Mouse (Mus musculus) embryonic stem cell, embryonic (primary cell): Measurements from ENCODE around the gene Ing5.
"Not testable (repeated sequence)": the region's sequence is repeated elsewhere in the genome, so short reads cannot be mapped to it uniquely, and the experiment has no call there.

Experiments used
- CTCF ChIA-PET, 4 experiments: fragments of 300-600 bp in 2 of 4; fragments of 350-600 bp in 2 of 4; sonication (Branson Sonifier 250); formaldehyde crosslinking; loops; one replicate each; lab custom pipeline; 2022; ENCODE audit warnings: inconsistent platforms in 2 of 4; lab: Charles Lee
- POLR2A ChIA-PET, 4 experiments: fragments of 300-600 bp in 2 of 4; fragments of 350-600 bp in 2 of 4; sonication (Branson Sonifier 250); formaldehyde crosslinking; loops; one replicate each; lab custom pipeline; 2022; ENCODE audit warnings: antibody characterized with exemption in 4 of 4, inconsistent platforms in 1 of 4; lab: Charles Lee

Gene Ing5

GRCm38 (mm10) chr1:93803556-93804507 lies at the start of gene Ing5:
Gene Ing5, plus strand, starts transcription at chr1:93803965.
- CTCF ChIA-PET: interaction anchor here in 3 of 4 experiments (0.5 to 1.3 kb wide), 7 partner anchors 11 to 924 kb away, joined by 3 to 6 read pairs (median 3); no protein-coding TSS in a partner anchor
- POLR2A ChIA-PET: interaction anchor here (0.5 to 3.6 kb wide), 53 partner anchors 8 to 461 kb away, joined by 3 to 29 read pairs (median 5); partner anchors contain the start of genes Bok (in 2 of the 4), D2hgdh (in 2 of the 4), Farp2 (in 2 of the 4) and Pask (in 1 of the 4)

GRCm38 (mm10) chr1:93754573-93755290 lies 49.0 kb upstream of the Ing5 start, which contains the start of gene Thap4:
Gene Thap4, minus strand, starts transcription at chr1:93754864.
- ChIA-PET CTCF (interaction anchor here in 1 of 4 experiments (0.5 to 2.4 kb wide), 2 partner anchors 12 to 446 kb away, joined by 3 to 8 read pairs; no protein-coding TSS in a partner anchor), POLR2A (interaction anchor here in 2 of 4 experiments (0.6 to 3.2 kb wide), 16 partner anchors 8 to 527 kb away, joined by 3 to 13 read pairs (median 3); partner anchors contain the start of genes Dtymk (in 2 of the 2), Bok (in 1 of the 2), Farp2 (in 1 of the 2) and Ing5 (in 1 of the 2))

GRCm38 (mm10) chr1:93755291-93755610 lies 48.5 kb upstream of the Ing5 start:
- ChIA-PET POLR2A (interaction anchor here in 2 of 4 experiments (0.6 to 3.2 kb wide), 8 partner anchors 9 to 120 kb away, joined by 3 to 13 read pairs (median 3); partner anchors contain the start of gene Ing5 (in 1 of the 2)), CTCF (interaction anchor here in 1 of 4 experiments (2.4 kb wide), 1 partner anchor 12 kb away, joined by 8 read pairs; no protein-coding TSS in a partner anchor)

DNA sequence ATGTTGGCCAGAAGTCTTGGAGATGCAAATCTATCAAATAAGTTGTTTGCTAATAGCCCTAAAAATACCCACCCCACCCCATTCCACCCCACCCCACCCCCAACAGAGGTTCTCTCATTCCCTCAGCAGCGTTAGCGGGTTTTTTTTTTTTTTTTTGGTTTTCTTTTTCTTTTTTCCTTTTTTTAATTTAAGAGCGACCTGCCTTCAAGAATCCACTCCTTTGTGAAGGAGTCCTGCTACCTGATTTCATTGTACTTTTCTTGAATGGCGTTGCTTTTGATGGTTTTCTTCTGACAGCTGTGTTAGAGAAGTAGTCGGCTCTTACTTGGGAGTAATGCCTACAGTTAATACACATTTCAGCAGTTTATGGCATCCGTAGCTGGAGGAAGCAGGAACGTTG lies 48.1 kb upstream of the Ing5 start:
- POLR2A ChIA-PET: interaction anchor here in 3 of 4 experiments (0.6 to 3.2 kb wide), 6 partner anchors 11 to 319 kb away, joined by 3 to 13 read pairs (median 4); partner anchors contain the start of gene Ing5 (in 1 of the 3)
- CTCF ChIA-PET: interaction anchor here in 1 of 4 experiments (0.6 kb wide), 1 partner anchor 518 kb away, joined by 5 read pairs; no protein-coding TSS in a partner anchor

DNA sequence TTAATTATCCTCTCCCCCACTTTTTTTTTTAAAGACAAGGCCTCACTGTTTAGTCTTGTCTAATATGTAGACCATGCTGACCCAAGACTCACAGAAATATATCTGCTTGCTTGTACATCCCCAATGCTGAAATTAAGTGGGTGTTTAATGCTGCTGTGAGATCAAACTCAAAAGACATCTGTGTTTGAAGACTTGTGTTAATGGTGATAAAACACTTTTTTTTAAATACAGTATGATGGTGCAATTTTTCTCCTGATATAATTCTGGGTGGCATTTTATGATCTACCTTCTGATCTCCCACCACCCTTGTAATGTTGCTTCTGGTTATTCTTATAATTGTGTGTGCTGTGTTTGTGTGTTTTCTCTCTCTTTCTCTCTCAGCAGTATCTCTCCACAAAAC lies 47.6 kb upstream of the Ing5 start:
- CTCF ChIA-PET: interaction anchor here in 1 of 4 experiments (0.6 kb wide), 1 partner anchor 518 kb away, joined by 5 read pairs; no protein-coding TSS in a partner anchor
- POLR2A ChIA-PET: interaction anchor here in 3 of 4 experiments (0.6 to 1.0 kb wide), 5 partner anchors 11 to 319 kb away, joined by 3 to 5 read pairs (median 3); no protein-coding TSS in a partner anchor

DNA sequence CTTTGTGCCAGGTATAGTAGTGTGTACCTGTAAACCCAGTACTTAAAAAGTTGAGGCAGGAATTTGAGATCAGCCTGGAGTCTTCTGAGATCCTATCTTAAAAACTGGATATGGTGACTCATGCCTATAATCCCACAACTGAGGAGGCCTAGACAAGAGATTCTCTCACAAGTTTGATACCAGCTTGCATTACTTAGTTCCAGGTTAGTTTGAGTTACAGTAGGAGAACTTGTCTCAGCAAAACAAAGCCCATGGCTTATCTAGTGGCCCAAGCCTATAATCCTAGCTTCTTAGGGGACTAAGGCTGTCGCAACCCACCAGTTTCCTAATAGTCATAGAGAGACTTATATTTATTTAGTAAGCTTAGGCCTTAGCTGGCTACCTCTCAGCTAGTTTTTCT lies 43.7 kb upstream of the Ing5 start:
- POLR2A ChIA-PET: interaction anchor here in 2 of 4 experiments (1.0 to 4.1 kb wide), 11 partner anchors 8 to 60 kb away, joined by 3 to 20 read pairs (median 5); partner anchors contain the start of genes Dtymk (in 2 of the 2) and Atg4b (in 1 of the 2)
- CTCF ChIA-PET: no interaction called here

- CTCF ChIA-PET: not testable (repeated sequence)
- POLR2A ChIA-PET: interaction anchor here in 1 of 4 experiments (0.9 to 2.0 kb wide), 4 partner anchors 9 to 285 kb away, joined by 3 to 6 read pairs (median 4); partner anchors contain the start of genes Dtymk and Hdlbp
Measured at GRCm38 (mm10) chr1:93763531-93763930, 40.2 kb upstream of the Ing5 start.

GRCm38 (mm10) chr1:93764871-93765591 lies 38.7 kb upstream of the Ing5 start:
- POLR2A ChIA-PET: interaction anchor here in 2 of 4 experiments (0.5 to 1.6 kb wide), 7 partner anchors 9 to 105 kb away, joined by 3 to 6 read pairs (median 4); partner anchors contain the start of genes Atg4b (in 1 of the 2) and Ing5 (in 1 of the 2)

DNA sequence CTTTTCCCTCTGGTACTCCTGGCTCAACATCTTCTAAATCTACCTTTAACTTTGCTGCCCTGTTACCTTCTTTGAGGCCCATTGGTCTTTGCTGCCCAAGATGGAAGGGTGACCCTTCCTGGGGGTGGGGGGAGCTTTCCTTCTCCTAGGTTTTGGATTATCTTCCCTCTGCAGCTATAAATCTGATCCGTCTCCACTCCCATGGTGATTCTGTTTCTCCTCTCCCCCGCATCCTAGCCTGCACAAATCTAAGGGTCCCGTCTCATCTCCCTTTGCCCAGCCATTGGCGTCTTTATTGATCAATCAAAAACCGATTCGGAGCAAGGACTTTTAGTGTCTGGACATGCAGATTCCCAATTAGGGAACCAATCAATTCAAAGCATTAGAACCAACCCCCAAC lies 36.2 kb upstream of the Ing5 start:
- POLR2A ChIA-PET: interaction anchor here in 3 of 4 experiments (0.7 to 4.2 kb wide), 7 partner anchors 9 to 257 kb away, joined by 3 to 16 read pairs (median 4); partner anchors contain the start of genes Dtymk (in 1 of the 3) and Thap4 (in 1 of the 3)
- CTCF ChIA-PET: no interaction called here

More at GRCm38 (mm10) chr1:93764871-93765591, 38.7 kb upstream of the Ing5 start:
- CTCF ChIA-PET: no interaction called here

- POLR2A ChIA-PET: interaction anchor here in 3 of 4 experiments (0.6 to 4.2 kb wide), 9 partner anchors 10 to 35 kb away, joined by 3 to 16 read pairs (median 4); partner anchors contain the start of gene Dtymk (in 1 of the 3)
- CTCF ChIA-PET: interaction anchor here in 1 of 4 experiments (1.3 kb wide), 1 partner anchor 27 kb away, joined by 4 read pairs; no protein-coding TSS in a partner anchor
Measured at GRCm38 (mm10) chr1:93769901-93770300, 33.9 kb upstream of the Ing5 start.

- ChIA-PET POLR2A (interaction anchor here in 3 of 4 experiments (0.5 to 1.4 kb wide), 4 partner anchors 11 to 654 kb away, joined by 3 to 16 read pairs (median 4); no protein-coding TSS in a partner anchor), CTCF (no interaction called here)
Measured at GRCm38 (mm10) chr1:93776686-93777085, 27.1 kb upstream of the Ing5 start.

- CTCF ChIA-PET: interaction anchor here in 2 of 4 experiments (0.6 kb wide), 2 partner anchors 18 to 244 kb away, joined by 3 read pairs; no protein-coding TSS in a partner anchor
- POLR2A ChIA-PET: interaction anchor here in 3 of 4 experiments (0.8 to 3.7 kb wide), 11 partner anchors 9 to 39 kb away, joined by 3 to 19 read pairs (median 4); partner anchors contain the start of genes Ing5 (in 1 of the 3) and Thap4 (in 1 of the 3)
Measured at GRCm38 (mm10) chr1:93786912-93787311, 16.9 kb upstream of the Ing5 start.

DNA sequence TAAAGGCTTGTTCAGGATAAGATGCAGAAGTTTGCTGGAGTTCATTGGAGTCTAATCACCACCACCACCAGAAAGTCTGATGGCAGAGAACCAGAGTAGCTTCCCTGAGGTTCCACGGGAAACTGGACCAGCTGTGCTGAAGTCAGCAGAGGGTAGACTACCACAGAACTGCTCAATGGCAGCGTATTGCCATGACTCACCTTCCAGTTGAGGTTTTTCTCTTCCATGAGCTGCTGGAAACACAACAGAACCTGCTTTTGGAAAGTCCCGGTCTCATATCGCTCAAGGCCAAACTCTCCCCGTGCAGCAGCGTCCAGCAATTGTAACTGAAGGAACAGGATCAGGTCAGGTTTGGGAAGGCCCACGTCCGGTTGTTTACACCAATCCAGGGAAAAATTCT lies 9.2 kb upstream of the Ing5 start:
- POLR2A ChIA-PET: no interaction called here

GRCm38 (mm10) chr1:93795886-93796285 lies 7.9 kb upstream of the Ing5 start:
- ChIA-PET CTCF (no interaction called here), POLR2A (interaction anchor here in 3 of 4 experiments (0.5 to 2.0 kb wide), 6 partner anchors 9 to 186 kb away, joined by 4 to 6 read pairs (median 4); no protein-coding TSS in a partner anchor)

More for the DNA sequence above, 9.2 kb upstream of the Ing5 start:
- CTCF ChIA-PET: interaction anchor here in 1 of 4 experiments (0.6 kb wide), 1 partner anchor 1629 kb away, joined by 3 read pairs; no protein-coding TSS in a partner anchor

- ChIA-PET CTCF (interaction anchor here in 2 of 4 experiments (0.6 to 0.7 kb wide), 2 partner anchors 11 to 355 kb away, joined by 3 read pairs; no protein-coding TSS in a partner anchor), POLR2A (interaction anchor here in 3 of 4 experiments (0.6 to 3.6 kb wide), 45 partner anchors 9 to 518 kb away, joined by 3 to 39 read pairs (median 5); partner anchors contain the start of genes D2hgdh (in 2 of the 3), Farp2 (in 2 of the 3), Pask (in 2 of the 3) and Atg4b (in 1 of the 3))
Measured at GRCm38 (mm10) chr1:93800670-93801503, 2.9 kb upstream of the Ing5 start.
